Mouse (Mus musculus): ENCODE results near the gene Eya3. TPM values are rescaled to one million over a fixed set of nuclear protein-coding genes. Genes with fewer than 3 reads are reported as not detected.

Gene Eya3
- polyA plus RNA-seq (2015; fragmentation: Illumina TruSeq; extraction: RNeasy Lipid Tissue Mini Kit (QIAGEN cat#74804); ENCODE audit: low read depth, low replicate concordance) = 20.3 TPM

GRCm38 (mm10) chr4:132638461-132639190 is at the start of gene Eya3:
Gene Eya3, plus strand, starts transcription at chr4:132638987.

DNA sequence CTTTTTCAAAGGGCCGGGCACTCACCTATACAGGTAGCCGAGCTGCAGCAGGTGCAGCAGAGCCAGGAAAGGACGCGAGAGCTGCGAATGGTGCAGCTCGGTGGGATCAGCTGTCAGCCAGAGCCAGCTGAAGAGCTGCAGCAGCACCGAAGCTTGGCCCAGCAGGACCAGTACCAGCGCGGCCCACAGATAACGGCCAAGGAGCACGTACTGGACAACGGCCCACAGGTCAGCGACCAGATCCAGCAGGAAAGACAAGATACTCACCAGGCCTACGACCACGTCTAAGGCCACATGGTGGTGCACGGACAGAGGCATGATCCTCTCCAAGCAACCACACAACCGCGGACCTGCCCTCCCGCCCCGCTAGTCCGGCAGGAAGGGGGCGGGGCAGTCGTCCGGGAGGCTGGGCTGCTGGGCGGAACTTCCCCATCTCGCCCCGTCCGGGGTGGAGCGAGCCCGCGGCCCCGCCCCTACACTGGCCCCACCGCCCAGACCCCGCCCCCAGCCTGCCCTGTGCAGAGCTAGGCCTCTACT is 93.4 kb downstream of the Eya3 start, which contains the start of gene Xkr8:
Gene Xkr8 (minus strand): TSS at position 399 of the 537 bp plus-strand sequence.

DNA sequence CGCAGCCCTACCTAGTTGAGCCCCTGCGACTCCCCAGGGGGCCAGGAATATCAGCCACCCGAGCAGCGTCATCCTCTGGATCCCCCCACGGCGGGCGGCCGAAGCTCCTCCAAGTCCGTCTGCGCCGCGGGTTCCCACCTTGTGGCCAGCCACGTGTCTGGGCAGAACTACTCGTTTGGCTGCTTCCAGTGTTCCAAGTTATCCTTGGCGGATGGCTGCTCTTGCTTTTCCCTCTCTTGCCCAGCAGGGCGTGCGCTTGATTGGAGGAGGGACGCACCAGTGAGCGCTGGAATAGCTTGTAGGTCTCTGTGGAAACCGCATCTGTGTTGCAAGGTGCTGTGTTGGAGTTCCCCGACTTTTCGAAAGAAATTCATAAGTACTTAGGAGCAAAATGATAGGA is 118.2 kb downstream of the Eya3 start, which contains the start of gene Smpdl3b:
Gene Smpdl3b (minus strand): TSS at position 279 of the 400 bp plus-strand sequence.

GRCm38 (mm10) chr4:132767914-132768876 is 129.4 kb downstream of the Eya3 start, which contains the start of gene Rpa2:
Gene Rpa2, plus strand, starts transcription at chr4:132768332.

Other genes starting within 250 kb of the Eya3 start
- gene Phactr4, start 216.5 kb upstream of the Eya3 start, polyA plus RNA-seq (2015; fragmentation: Illumina TruSeq; extraction: RNeasy Lipid Tissue Mini Kit (QIAGEN cat#74804); ENCODE audit: low read depth, low replicate concordance) = 5.8 TPM
- 4.4 TPM for gene Med18, start 175.1 kb upstream of the Eya3 start, polyA plus RNA-seq (2015; fragmentation: Illumina TruSeq; extraction: RNeasy Lipid Tissue Mini Kit (QIAGEN cat#74804); ENCODE audit: low read depth, low replicate concordance)
- 9.5 TPM for gene Sesn2, start 128.5 kb upstream of the Eya3 start, polyA plus RNA-seq (2015; fragmentation: Illumina TruSeq; extraction: RNeasy Lipid Tissue Mini Kit (QIAGEN cat#74804); ENCODE audit: low read depth, low replicate concordance)
- gene Atpif1, start 105.3 kb upstream of the Eya3 start, polyA plus RNA-seq (2015; fragmentation: Illumina TruSeq; extraction: RNeasy Lipid Tissue Mini Kit (QIAGEN cat#74804); ENCODE audit: low read depth, low replicate concordance) = 967 TPM
- 186 TPM for gene Dnajc8, start 103.4 kb upstream of the Eya3 start, polyA plus RNA-seq (2015; fragmentation: Illumina TruSeq; extraction: RNeasy Lipid Tissue Mini Kit (QIAGEN cat#74804); ENCODE audit: low read depth, low replicate concordance)
- gene Ptafr, start 74.9 kb upstream of the Eya3 start, polyA plus RNA-seq (2015; fragmentation: Illumina TruSeq; extraction: RNeasy Lipid Tissue Mini Kit (QIAGEN cat#74804); ENCODE audit: low read depth, low replicate concordance) = 0.89 TPM
- gene Xkr8, start 93.6 kb downstream of the Eya3 start, polyA plus RNA-seq (2015; fragmentation: Illumina TruSeq; extraction: RNeasy Lipid Tissue Mini Kit (QIAGEN cat#74804); ENCODE audit: low read depth, low replicate concordance) = 3.0 TPM
- gene Smpdl3b, start 118.3 kb downstream of the Eya3 start, polyA plus RNA-seq (2015; fragmentation: Illumina TruSeq; extraction: RNeasy Lipid Tissue Mini Kit (QIAGEN cat#74804); ENCODE audit: low read depth, low replicate concordance) = 2.4 TPM
- gene Rpa2, start 129.3 kb downstream of the Eya3 start, polyA plus RNA-seq (2015; fragmentation: Illumina TruSeq; extraction: RNeasy Lipid Tissue Mini Kit (QIAGEN cat#74804); ENCODE audit: low read depth, low replicate concordance) = 14.4 TPM
- gene Themis2, start 157.4 kb downstream of the Eya3 start, polyA plus RNA-seq (2015; fragmentation: Illumina TruSeq; extraction: RNeasy Lipid Tissue Mini Kit (QIAGEN cat#74804); ENCODE audit: low read depth, low replicate concordance) = 1.3 TPM
- gene Ppp1r8, start 204.2 kb downstream of the Eya3 start, polyA plus RNA-seq (2015; fragmentation: Illumina TruSeq; extraction: RNeasy Lipid Tissue Mini Kit (QIAGEN cat#74804); ENCODE audit: low read depth, low replicate concordance) = 57.5 TPM
- 127 TPM for gene Stx12, start 245.5 kb downstream of the Eya3 start, polyA plus RNA-seq (2015; fragmentation: Illumina TruSeq; extraction: RNeasy Lipid Tissue Mini Kit (QIAGEN cat#74804); ENCODE audit: low read depth, low replicate concordance)